Mouse (Mus musculus): ENCODE results near the gene Ano3. TPM values are rescaled to one million over a fixed set of nuclear protein-coding genes. Genes with fewer than 3 reads are reported as not detected.

Gene Ano3
- polyA plus RNA-seq, 1 experiment from 2014 or later = 0.06 TPM

GRCm38 (mm10) chr2:110929126-110929525, 21.6 kb downstream of the Ano3 start:
- Histone ChIP-seq H3K4me2 (no peak overlapping the region), H3K27ac (no peak overlapping the region), H3K4me3 (no peak overlapping the region), H3K27me3 (replicated peaks) (no peaks in the 10 kb centered on the region), H3K9me3 (replicated peaks) (no peaks in the 10 kb centered on the region), H3K9ac (no peak overlapping the region), H3K36me3 (no peaks in the 10 kb centered on the region), H3K4me1 (no peaks in the 10 kb centered on the region)
- no peak for ATAC-seq

- no peak for ATAC-seq
- no peaks in the 10 kb centered on the region for H3K36me3 ChIP-seq
- H3K4me2 ChIP-seq = no peak overlapping the region
- no peaks in the 10 kb centered on the region for H3K4me1 ChIP-seq
- H3K4me3 ChIP-seq = no peak overlapping the region
- H3K27me3 ChIP-seq (replicated peaks) = no peaks in the 10 kb centered on the region
- no peaks in the 10 kb centered on the region for H3K9me3 ChIP-seq (replicated peaks)
- H3K27ac ChIP-seq = no peak overlapping the region
- no peak overlapping the region for H3K9ac ChIP-seq
- 51% methylated on average over 2 of the region's 2 CpGs for WGBS (ENCODE audit: insufficient replicate concordance)
Measured at GRCm38 (mm10) chr2:110909506-110909905, 41.2 kb downstream of the Ano3 start.

DNA sequence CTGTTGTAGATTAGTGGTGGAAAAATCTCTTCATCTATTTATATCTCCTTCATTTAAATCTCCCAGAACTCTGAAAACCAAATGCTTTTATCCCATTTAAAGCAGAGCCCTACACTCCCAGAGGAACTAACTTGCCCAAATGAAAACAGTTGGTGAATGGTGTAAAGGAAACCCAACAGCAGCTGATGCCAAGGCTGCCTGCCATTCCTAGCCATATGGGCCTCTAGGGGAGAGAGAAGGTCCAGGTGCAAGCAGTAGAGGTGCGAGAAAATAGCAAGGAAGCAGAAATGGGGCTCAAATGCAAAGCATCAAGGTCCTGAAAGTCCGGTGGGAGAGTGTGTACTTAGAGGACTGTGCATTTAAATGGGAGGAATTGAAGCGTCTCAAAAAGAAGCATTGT, 44.2 kb downstream of the Ano3 start:
- no peak for ATAC-seq
- H3K9me3 ChIP-seq (replicated peaks) = no peaks in the 10 kb centered on the region
- no peak overlapping the region for H3K4me3 ChIP-seq
- 54% methylated on average over 3 of the region's 3 CpGs for WGBS (ENCODE audit: insufficient replicate concordance)
- H3K9ac ChIP-seq = no peak overlapping the region
- no peaks in the 10 kb centered on the region for H3K4me1 ChIP-seq
- H3K36me3 ChIP-seq = no peaks in the 10 kb centered on the region
- H3K27me3 ChIP-seq (replicated peaks) = no peaks in the 10 kb centered on the region
- H3K4me2 ChIP-seq = no peak overlapping the region
- H3K27ac ChIP-seq = no peak overlapping the region

DNA sequence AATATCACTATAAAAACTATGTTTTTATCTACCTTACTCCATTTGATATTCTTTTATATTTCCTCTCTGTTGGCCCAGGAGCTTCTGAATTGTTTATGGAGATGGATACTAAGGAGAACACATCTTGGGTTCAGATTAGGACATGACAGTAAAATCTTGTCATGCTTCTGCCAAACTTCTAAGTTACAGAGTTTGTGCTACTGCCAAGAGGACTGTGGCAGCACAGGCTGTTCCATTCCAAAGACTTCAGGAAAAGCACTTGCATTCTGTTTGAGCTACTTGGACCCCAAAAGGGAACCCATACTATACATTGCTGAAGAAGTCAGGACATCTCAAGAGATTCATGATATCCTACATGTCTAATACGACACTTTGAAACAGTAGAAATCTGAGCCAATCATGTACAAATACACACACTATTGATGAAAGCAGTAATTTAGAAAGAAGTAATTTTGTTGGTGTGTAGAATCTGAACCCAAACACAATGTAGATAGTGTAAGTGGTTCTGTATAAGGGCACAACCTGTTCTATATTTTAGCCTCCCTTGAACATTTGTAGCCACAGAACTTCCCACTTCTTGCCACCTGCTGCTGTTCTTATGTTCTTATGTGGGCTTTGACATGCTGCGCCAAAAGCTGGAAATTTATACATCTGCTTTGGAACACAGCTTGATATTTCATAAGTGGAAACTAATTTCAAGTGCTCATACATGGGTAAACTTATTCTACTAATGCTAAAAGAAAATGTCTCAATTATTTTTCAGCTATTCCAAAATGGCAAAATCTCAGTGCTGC, 54.0 kb downstream of the Ano3 start:
- no peak overlapping the region for H3K4me2 ChIP-seq

GRCm38 (mm10) chr2:110871650-110872049, 79.1 kb downstream of the Ano3 start:
- ATAC-seq = no peak
- Histone ChIP-seq H3K9me3 (replicated peaks) (no peaks in the 10 kb centered on the region), H3K4me2 (no peak overlapping the region), H3K27ac (no peak overlapping the region), H3K36me3 (no peaks in the 10 kb centered on the region), H3K9ac (no peak overlapping the region), H3K4me1 (no peaks in the 10 kb centered on the region), H3K4me3 (no peak overlapping the region), H3K27me3 (replicated peaks) (no peaks in the 10 kb centered on the region)
- WGBS (ENCODE audit: insufficient replicate concordance) = 65% methylated on average over 4 of the region's 4 CpGs

More for the DNA sequence above, 54.0 kb downstream of the Ano3 start:
- Histone ChIP-seq H3K4me1 (no peaks in the 10 kb centered on the region), H3K27me3 (replicated peaks) (no peaks in the 10 kb centered on the region), H3K9me3 (replicated peaks) (no peaks in the 10 kb centered on the region), H3K27ac (no peak overlapping the region), H3K9ac (no peak overlapping the region), H3K4me3 (no peak overlapping the region), H3K36me3 (no peaks in the 10 kb centered on the region)
- WGBS (ENCODE audit: insufficient replicate concordance) = 72% methylated on average over 2 of the region's 2 CpGs
- no peak for ATAC-seq

- Histone ChIP-seq H3K4me1 (no peaks in the 10 kb centered on the region), H3K4me3 (no peak overlapping the region), H3K4me2 (no peak overlapping the region), H3K27ac (no peak overlapping the region), H3K36me3 (no peaks in the 10 kb centered on the region), H3K27me3 (replicated peaks) (no peaks in the 10 kb centered on the region), H3K9ac (no peak overlapping the region), H3K9me3 (replicated peaks) (no peaks in the 10 kb centered on the region)
- 45% methylated on average over 3 of the region's 3 CpGs for WGBS (ENCODE audit: insufficient replicate concordance)
- ATAC-seq = no peak
Measured at GRCm38 (mm10) chr2:110865584-110865983, 85.1 kb downstream of the Ano3 start.

GRCm38 (mm10) chr2:110863376-110863775, 87.3 kb downstream of the Ano3 start:
- H3K36me3 ChIP-seq = no peaks in the 10 kb centered on the region
- H3K4me1 ChIP-seq = no peaks in the 10 kb centered on the region
- ATAC-seq = no peak
- H3K9ac ChIP-seq = no peak overlapping the region
- H3K27ac ChIP-seq = no peak overlapping the region
- 83% methylated on average over 4 of the region's 4 CpGs for WGBS (ENCODE audit: insufficient replicate concordance)
- no peak overlapping the region for H3K4me2 ChIP-seq
- H3K27me3 ChIP-seq (replicated peaks) = no peaks in the 10 kb centered on the region
- 0 out of 2 replicates have a peak, but pooled peaks cover under 1% of the 10 kb centered on the region for H3K9me3 ChIP-seq (replicated peaks)
- H3K4me3 ChIP-seq = no peak overlapping the region

- WGBS (ENCODE audit: insufficient replicate concordance) = 61% methylated on average over 7 of the region's 7 CpGs
- no peak overlapping the region for H3K4me2 ChIP-seq
- H3K4me1 ChIP-seq = no peaks in the 10 kb centered on the region
- H3K9ac ChIP-seq = no peak overlapping the region
- H3K36me3 ChIP-seq = no peaks in the 10 kb centered on the region
- H3K9me3 ChIP-seq (replicated peaks) = no peaks in the 10 kb centered on the region
- H3K27ac ChIP-seq = no peak overlapping the region
- no peaks in the 10 kb centered on the region for H3K27me3 ChIP-seq (replicated peaks)
- ATAC-seq = no peak
- H3K4me3 ChIP-seq = no peak overlapping the region
Measured at GRCm38 (mm10) chr2:110839559-110840243, 111.0 kb downstream of the Ano3 start.

DNA sequence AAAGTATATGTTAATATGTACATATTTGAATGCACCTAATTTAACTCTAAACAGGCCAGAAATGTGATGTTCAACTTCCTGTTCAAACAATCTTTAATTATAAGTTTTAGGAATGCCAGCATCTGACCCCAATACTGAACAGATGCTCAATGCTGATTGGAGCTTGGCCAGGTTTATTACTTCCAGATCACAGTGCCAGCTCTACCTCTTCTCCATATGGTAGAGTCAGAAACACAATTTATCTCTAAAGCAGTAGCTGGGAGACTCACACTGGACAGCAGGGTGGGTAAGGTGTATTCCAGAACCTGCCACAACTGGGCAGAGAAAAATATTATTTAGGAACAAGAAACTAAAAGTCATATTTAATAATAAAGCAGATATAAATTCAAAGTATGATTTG, 134.5 kb downstream of the Ano3 start:
- no peak for ATAC-seq

DNA sequence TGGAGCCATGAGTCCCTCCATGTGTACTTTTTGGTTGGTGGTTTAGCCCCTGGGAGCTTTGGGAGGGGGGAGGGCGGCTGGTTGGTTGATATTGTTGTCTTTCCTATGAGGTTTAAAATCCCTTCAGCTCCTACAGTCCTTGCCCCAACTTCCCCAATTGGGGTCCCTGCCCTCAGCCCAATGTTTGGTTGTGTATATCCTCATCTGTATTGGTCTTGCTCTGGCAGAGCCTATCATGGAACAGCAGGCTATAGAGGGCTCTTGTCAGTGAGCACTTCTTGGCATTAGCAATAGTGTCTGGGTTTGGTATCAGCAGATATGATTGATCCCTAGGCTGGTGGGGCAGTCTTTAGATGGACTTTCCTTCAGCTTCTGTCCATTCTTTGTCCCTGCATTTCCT, 135.8 kb downstream of the Ano3 start:
- ATAC-seq = no peak
- no peak overlapping the region for H3K9ac ChIP-seq
- 86% methylated on average over 1 of the region's 1 CpGs for WGBS (ENCODE audit: insufficient replicate concordance)
- no peaks in the 10 kb centered on the region for H3K4me1 ChIP-seq
- H3K27me3 ChIP-seq (replicated peaks) = no peaks in the 10 kb centered on the region
- H3K4me2 ChIP-seq = no peak overlapping the region
- no peak overlapping the region for H3K27ac ChIP-seq
- no peak overlapping the region for H3K4me3 ChIP-seq
- H3K9me3 ChIP-seq (replicated peaks) = no peaks in the 10 kb centered on the region
- no peaks in the 10 kb centered on the region for H3K36me3 ChIP-seq

More for the DNA sequence above, 134.5 kb downstream of the Ano3 start:
- H3K9me3 ChIP-seq (replicated peaks) = no peaks in the 10 kb centered on the region
- no peak overlapping the region for H3K27ac ChIP-seq
- H3K27me3 ChIP-seq (replicated peaks) = no peaks in the 10 kb centered on the region
- H3K4me1 ChIP-seq = no peaks in the 10 kb centered on the region
- H3K4me2 ChIP-seq = no peak overlapping the region
- no peak overlapping the region for H3K9ac ChIP-seq
- no peaks in the 10 kb centered on the region for H3K36me3 ChIP-seq
- no peak overlapping the region for H3K4me3 ChIP-seq

DNA sequence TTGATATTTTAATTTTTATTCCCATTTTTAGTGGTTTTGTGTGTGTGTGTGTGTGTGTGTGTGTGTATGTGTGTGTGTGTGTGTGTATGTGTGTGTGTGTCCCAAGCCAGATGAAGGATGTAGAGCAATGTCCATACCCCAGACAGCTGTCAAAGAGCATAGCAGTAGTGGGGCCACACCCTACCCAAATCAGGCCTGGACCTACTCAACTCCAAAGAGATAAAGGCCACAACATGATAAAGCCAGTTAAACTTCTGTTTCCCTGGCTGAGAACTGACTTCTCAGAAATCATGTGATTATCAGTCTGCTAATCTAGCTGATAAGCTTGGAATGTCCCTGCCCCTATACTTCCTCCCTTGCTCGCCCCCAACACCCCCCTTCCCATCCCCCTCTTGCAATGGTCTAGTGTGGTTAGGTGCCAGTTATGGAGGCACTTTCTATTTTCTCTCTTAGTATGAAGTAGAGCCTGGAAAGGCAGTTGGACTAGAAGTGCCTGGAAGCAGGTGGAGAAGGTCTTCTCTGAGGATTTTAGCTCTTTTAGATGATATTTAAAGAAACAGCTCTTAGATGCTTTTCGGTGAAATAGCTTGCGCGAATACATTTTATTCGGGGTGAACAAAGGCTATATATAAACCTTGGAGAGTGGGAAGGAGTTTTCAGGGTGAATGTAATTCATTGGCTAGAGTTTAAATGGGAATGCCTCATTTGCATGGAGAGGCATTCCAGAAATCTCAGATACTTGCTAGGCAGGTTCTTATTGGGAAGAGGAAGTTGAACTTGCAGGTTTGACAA, 144.2 kb downstream of the Ano3 start:
- Histone ChIP-seq H3K4me1 (no peaks in the 10 kb centered on the region), H3K4me3 (no peak overlapping the region), H3K27me3 (replicated peaks) (no peaks in the 10 kb centered on the region), H3K4me2 (no peak overlapping the region), H3K9ac (no peak overlapping the region), H3K36me3 (no peaks in the 10 kb centered on the region), H3K9me3 (replicated peaks) (no peaks in the 10 kb centered on the region), H3K27ac (no peak overlapping the region)
- ATAC-seq = no peak
- WGBS (ENCODE audit: insufficient replicate concordance) = 76% methylated on average over 5 of the region's 5 CpGs

- Histone ChIP-seq H3K4me2 (no peak overlapping the region), H3K9ac (no peak overlapping the region), H3K36me3 (no peaks in the 10 kb centered on the region), H3K27me3 (replicated peaks) (no peaks in the 10 kb centered on the region), H3K9me3 (replicated peaks) (no peaks in the 10 kb centered on the region), H3K4me1 (no peaks in the 10 kb centered on the region), H3K4me3 (no peak overlapping the region), H3K27ac (no peak overlapping the region)
- no peak for ATAC-seq
- WGBS (ENCODE audit: insufficient replicate concordance) = 11% methylated on average over 1 of the region's 1 CpGs
Measured at GRCm38 (mm10) chr2:110795928-110796327, 154.8 kb downstream of the Ano3 start.

All from liver, embryonic 12.5 days (tissue).